Mouse (Mus musculus): ENCODE measurements around the gene Gm21905.

DNA sequence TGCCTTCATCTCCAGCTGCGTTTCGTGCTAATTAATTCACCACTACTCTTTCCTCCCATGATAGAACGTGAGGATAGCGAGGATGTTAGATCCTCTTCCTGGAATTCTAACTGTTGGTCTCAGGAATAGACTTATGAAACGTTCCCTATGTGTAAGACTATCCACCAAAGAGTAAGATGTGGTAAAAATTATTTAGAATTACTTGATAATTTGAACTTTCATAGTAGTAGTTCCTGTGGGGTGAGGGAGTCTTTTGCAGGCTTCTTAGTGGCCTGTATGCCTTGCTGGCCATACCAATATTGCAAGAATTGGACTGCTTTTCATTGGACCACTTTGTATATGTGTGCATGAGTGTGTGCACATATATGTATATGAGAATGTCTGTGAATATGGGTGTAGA is at the start of gene Gm21905:
- TF ChIP-seq CTCF (IDR thresholded peaks at IDR 0.05; ENCODE audit: low read depth, low read length), result no peak
- no peak for TF ChIP-seq EP300 (IDR thresholded peaks at IDR 0.05; ENCODE audit: insufficient read depth, low read depth, low read length)

Data from ES-Bruce4 (cell line).